9 mouse cellular contexts compared by ENCODE assay signal in genomic region chr2:76675949-76676348, GRCm38 (mm10). TPM values are rescaled to one million over a fixed set of nuclear protein-coding genes. Genes with fewer than 3 reads are reported as not detected.
DNase-seq lines count a peak whose midpoint lies in the region; ATAC-seq and TF ChIP-seq lines count a peak whose summit lies in the region.
"Had no signal": no experiment of that assay in that cellular context is flagged by ENCODE, and none has a peak within 500 bp of the region (broad histone marks: within the 10 kb centered on the region; RNA-seq: fewer than 3 reads in every experiment).

No protein-coding gene starts in this region.

- no peaks in the 10 kb centered on the region for H3K9me3 ChIP-seq in E14TG2a.4 (ENCODE audit: low read length)
- no peaks in the 10 kb centered on the region for H3K9me3 ChIP-seq in forebrain, embryonic 13.5 days (replicated peaks)
- H3K9me3 ChIP-seq in liver, embryonic 13.5 days (replicated peaks) = no peaks in the 10 kb centered on the region

- TF ChIP-seq CTCF in E14TG2a.4 (conservative IDR thresholded peaks at IDR 0.05; ENCODE audit: low read length) = no peak

- no peaks in the 10 kb centered on the region for H3K27me3 ChIP-seq in E14TG2a.4 (ENCODE audit: insufficient read depth, low read length)
- no peaks in the 10 kb centered on the region for H3K27me3 ChIP-seq in forebrain, embryonic 13.5 days
- H3K27me3 ChIP-seq in liver, embryonic 13.5 days = no peaks in the 10 kb centered on the region

- H3K27ac ChIP-seq in forebrain, embryonic 13.5 days = no peak overlapping the region
- H3K27ac ChIP-seq in liver, embryonic 13.5 days = no peak overlapping the region

- DNase-seq in heart, adult 11 months = peak; percentile 30
- DNase-seq in heart, postnatal 4 days = no peak
- no peak for DNase-seq in liver, embryonic 13.5 days
- DNase-seq in ovary, postnatal 10 days (ENCODE audit: low spot score) = no peak

- H3K4me3 ChIP-seq in E14TG2a.4 (replicated peaks; ENCODE audit: low read length) = peak overlapping the region; percentile 89
- H3K4me3 ChIP-seq in forebrain, embryonic 13.5 days = peak overlapping the region; percentile 89
- H3K4me3 ChIP-seq in liver, embryonic 13.5 days (replicated peaks) = peak overlapping the region; percentile 85

- peak overlapping the region; percentile 77 for H3K4me2 ChIP-seq in forebrain, embryonic 13.5 days
- H3K4me2 ChIP-seq in liver, embryonic 13.5 days = peak overlapping the region; percentile 80

- ATAC-seq in forebrain, embryonic 13.5 days = no peak
- ATAC-seq in liver, embryonic 13.5 days (ENCODE audit: low read depth) = no peak
- no peak for ATAC-seq in megakaryocyte progenitor cell, adult 5-6 weeks (replicated peaks; ENCODE audit: poor library complexity)
- ATAC-seq in erythroid progenitor cell, adult 5-6 weeks (replicated peaks; ENCODE audit: low FRiP score, poor library complexity, severe bottlenecking) = no peak

- 7% methylated on average over 4 of the region's 4 CpGs for whole genome bisulfite sequencing in forebrain, embryonic 13.5 days
- 16% methylated on average over 4 of the region's 4 CpGs for WGBS in liver, embryonic 13.5 days (ENCODE audit: insufficient replicate concordance)

- peak overlapping the region; percentile 90 for H3K9ac ChIP-seq in forebrain, embryonic 13.5 days
- H3K9ac ChIP-seq in liver, embryonic 13.5 days = peak overlapping the region; percentile 84

- H3K4me1 ChIP-seq in E14TG2a.4 (replicated peaks; ENCODE audit: low read depth, low read length) = peaks cover 70% of the 10 kb centered on the region
- H3K4me1 ChIP-seq in forebrain, embryonic 13.5 days = peaks cover 32% of the 10 kb centered on the region
- peaks cover 45% of the 10 kb centered on the region for H3K4me1 ChIP-seq in liver, embryonic 13.5 days (replicated peaks)

- H3K36me3 ChIP-seq in E14TG2a.4 (ENCODE audit: insufficient read depth, low read length) = peaks cover 38% of the 10 kb centered on the region
- H3K36me3 ChIP-seq in forebrain, embryonic 13.5 days (ENCODE audit: poor library complexity, severe bottlenecking) = peaks cover 5% of the 10 kb centered on the region; the same call in 1 of the 2 replicates
- H3K36me3 ChIP-seq in liver, embryonic 13.5 days = peaks cover 16% of the 10 kb centered on the region

RNA-seq across cellular contexts. Expression of gene Plekha3, which starts 0.9 kb away (rescaled TPM):
- total RNA-seq in heart, postnatal 4 days (2021) = 10 to 100 TPM; 21.5 to 22.5 TPM
- 4.5 and 6.4 TPM in 2 replicates for polyA plus RNA-seq in forebrain, embryonic 13.5 days (2015; fragmentation: Nextera tagmentation; extraction: Ambion mirVana)
- polyA plus RNA-seq in liver, embryonic 13.5 days (2015; fragmentation: Nextera tagmentation; extraction: Ambion mirVana) = 3.8 and 4.2 TPM in 2 replicates
- 28.2 and 36.1 TPM in 2 replicates for total RNA-seq in megakaryocyte progenitor cell, adult 5-6 weeks (2015)
- 17.5 and 25.6 TPM in 2 replicates for total RNA-seq in megakaryocyte progenitor cell, adult 5-6 weeks (2017)
- total RNA-seq in erythroid progenitor cell, adult 5-6 weeks (2015; ENCODE audit: low replicate concordance) = 7.2 and 11.3 TPM in 2 replicates
- 2.1 and 2.6 TPM in 2 replicates for total RNA-seq in erythroid progenitor cell, adult 5-6 weeks (2017; ENCODE audit: low replicate concordance)

RNA-seq across cellular contexts. Expression of gene Fkbp7, which starts 3.0 kb away (rescaled TPM):
- total RNA-seq in heart, postnatal 4 days (2021) = 10 to 100 TPM; 23.8 to 30.0 TPM
- polyA plus RNA-seq in forebrain, embryonic 13.5 days (2015; fragmentation: Nextera tagmentation; extraction: Ambion mirVana) = 10.5 and 11.4 TPM in 2 replicates
- polyA plus RNA-seq in liver, embryonic 13.5 days (2015; fragmentation: Nextera tagmentation; extraction: Ambion mirVana) = 6.4 and 7.1 TPM in 2 replicates
- 18.5 and 19.0 TPM in 2 replicates for total RNA-seq in megakaryocyte progenitor cell, adult 5-6 weeks (2015)
- total RNA-seq in megakaryocyte progenitor cell, adult 5-6 weeks (2017) = 12.2 and 15.7 TPM in 2 replicates
- 7.5 TPM in 1 of 2 replicates, not detected in the other for total RNA-seq in erythroid progenitor cell, adult 5-6 weeks (2015; ENCODE audit: low replicate concordance)
- total RNA-seq in erythroid progenitor cell, adult 5-6 weeks (2017; ENCODE audit: low replicate concordance) = 3.0 TPM in 1 of 2 replicates, not detected in the other

RNA-seq across cellular contexts. Expression of gene Pjvk, which starts 27.7 kb away (rescaled TPM):
- total RNA-seq in heart, postnatal 4 days (2021) = not detected
- polyA plus RNA-seq in forebrain, embryonic 13.5 days (2015; fragmentation: Nextera tagmentation; extraction: Ambion mirVana) = 0.90 and 1.2 TPM in 2 replicates
- not detected in 2 replicates for polyA plus RNA-seq in liver, embryonic 13.5 days (2015; fragmentation: Nextera tagmentation; extraction: Ambion mirVana)
- total RNA-seq in megakaryocyte progenitor cell, adult 5-6 weeks (2015) = 0.37 and 0.81 TPM in 2 replicates
- total RNA-seq in megakaryocyte progenitor cell, adult 5-6 weeks (2017) = not detected in 2 replicates
- total RNA-seq in erythroid progenitor cell, adult 5-6 weeks (2015; ENCODE audit: low replicate concordance) = not detected in 2 replicates
- total RNA-seq in erythroid progenitor cell, adult 5-6 weeks (2017; ENCODE audit: low replicate concordance) = not detected in 2 replicates
- polyA plus RNA-seq: gonadal fat pad, adult 2 months had no signal

RNA-seq across cellular contexts. Expression of gene Prkra, which starts 28.1 kb away (rescaled TPM):
- total RNA-seq in heart, postnatal 4 days (2021) = 10 to 100 TPM; 20.7 to 22.6 TPM
- polyA plus RNA-seq in forebrain, embryonic 13.5 days (2015; fragmentation: Nextera tagmentation; extraction: Ambion mirVana) = 95.0 and 99.3 TPM in 2 replicates
- 9.6 and 11.5 TPM in 2 replicates for polyA plus RNA-seq in liver, embryonic 13.5 days (2015; fragmentation: Nextera tagmentation; extraction: Ambion mirVana)
- total RNA-seq in megakaryocyte progenitor cell, adult 5-6 weeks (2015) = 35.2 and 43.9 TPM in 2 replicates
- 11.3 and 15.2 TPM in 2 replicates for total RNA-seq in megakaryocyte progenitor cell, adult 5-6 weeks (2017)
- total RNA-seq in erythroid progenitor cell, adult 5-6 weeks (2015; ENCODE audit: low replicate concordance) = 2.2 and 6.3 TPM in 2 replicates
- total RNA-seq in erythroid progenitor cell, adult 5-6 weeks (2017; ENCODE audit: low replicate concordance) = 1.7 TPM in 2 replicates
